Mouse (Mus musculus) adrenal gland, postnatal 0 days (tissue): ENCODE data around the gene Tox2. TPM values are rescaled to one million over a fixed set of nuclear protein-coding genes. Genes with fewer than 3 reads are reported as not detected.

Experiments
- polyA plus RNA-seq: library from polyadenylated mRNA; unstranded; fragments of >200 nt; fragmentation: Nextera tagmentation; extraction: Ambion mirVana; gene quantifications from 2 replicates; pipeline ENCODE4 v1.2.1, GENCODE M21; 2015

Tox2 gene
- 8.6 and 11.5 TPM in 2 replicates for polyA plus RNA-seq

DNA sequence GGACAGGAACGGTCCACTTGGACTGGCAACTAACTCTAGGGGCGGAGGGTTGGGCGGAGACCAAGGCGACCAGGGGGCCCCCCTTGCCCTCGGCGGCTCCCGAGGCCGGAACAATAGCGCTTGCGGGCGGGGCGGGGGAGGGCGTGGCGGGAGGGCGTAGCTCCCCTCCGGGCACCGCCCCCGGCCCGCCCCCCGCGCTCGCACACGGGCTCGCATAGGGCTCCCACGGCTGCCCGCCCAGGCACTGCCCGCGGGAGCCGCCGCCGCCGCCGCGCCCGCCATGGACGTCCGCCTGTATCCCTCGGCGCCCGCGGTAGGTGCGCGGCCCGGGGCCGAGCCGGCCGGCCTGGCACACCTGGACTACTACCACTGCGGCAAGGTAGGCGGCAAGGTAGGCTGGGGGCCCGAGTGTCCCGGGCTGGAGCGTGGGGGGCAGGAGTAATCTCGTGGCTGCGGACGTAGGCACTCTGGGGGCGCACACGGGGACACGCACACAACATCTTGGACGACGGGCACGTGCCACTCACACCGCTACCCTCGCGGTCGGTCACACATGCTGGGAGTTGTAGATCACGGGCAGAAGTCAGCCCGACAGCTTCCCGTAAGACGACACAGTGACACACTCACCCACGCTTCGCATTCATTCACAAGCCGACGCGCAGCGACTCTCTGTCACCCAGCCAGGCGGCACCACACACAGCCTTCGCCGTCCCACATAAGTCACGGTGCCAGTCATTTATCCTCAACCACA is at the start of gene Tox2:
Gene Tox2, plus strand, starts transcription at position 242 of the 751 bp plus-strand sequence.

Other genes with a start within 250 kb of the Tox2 start
- 1.4 and 2.0 TPM in 2 replicates for gene Sgk2, start 215.8 kb upstream of the Tox2 start, polyA plus RNA-seq
- 40.7 and 66.5 TPM in 2 replicates for gene Ift52, start 185.8 kb upstream of the Tox2 start, polyA plus RNA-seq
- gene Mybl2, start 148.4 kb upstream of the Tox2 start, polyA plus RNA-seq, result 5.9 and 8.4 TPM in 2 replicates
- not detected in 2 replicates for gene Gtsf1l, start 115.3 kb upstream of the Tox2 start, polyA plus RNA-seq
- 1.9 and 2.5 TPM in 2 replicates for gene Jph2, start 194.9 kb downstream of the Tox2 start, polyA plus RNA-seq
- gene Oser1, start 221.6 kb downstream of the Tox2 start, polyA plus RNA-seq, result 60.5 and 68.4 TPM in 2 replicates
- 11.5 and 20.5 TPM in 2 replicates for gene Gdap1l1, start 235.4 kb downstream of the Tox2 start, polyA plus RNA-seq